Mouse (Mus musculus): ENCODE data around the gene Ccs. TPM values are rescaled to one million over a fixed set of nuclear protein-coding genes. Genes with fewer than 3 reads are reported as not detected.

Ccs gene
- total RNA-seq, 2 experiments from 2014 or later = 40.7 to 44.0 TPM

GRCm38 (mm10) chr19:4793281-4793830 is 45.8 kb downstream of the Ccs start:
- no peak for DNase-seq (ENCODE audit: low spot score in 2 of 2)

- DNase-seq (ENCODE audit: low spot score in 2 of 2) = no peak
Measured at GRCm38 (mm10) chr19:4786313-4786712, 52.8 kb downstream of the Ccs start.

GRCm38 (mm10) chr19:4785206-4785605 is 53.9 kb downstream of the Ccs start:
- DNase-seq (ENCODE audit: low spot score in 2 of 2) = no peak

- DNase-seq (ENCODE audit: low spot score in 2 of 2) = no peak
Measured at GRCm38 (mm10) chr19:4782891-4783290, 56.2 kb downstream of the Ccs start.

Other genes starting within 250 kb of the Ccs start
- 10 to 100 TPM; 11.4 to 13.0 TPM for gene Lrfn4, start 223.7 kb downstream of the Ccs start, total RNA-seq (2021)
- 10 to 100 TPM; 14.3 to 15.8 TPM for gene Rce1, start 213.7 kb downstream of the Ccs start, total RNA-seq (2021)
- gene Gm960, start 140.7 kb downstream of the Ccs start, total RNA-seq (2021) = not detected
- gene Sptbn2, start 128.2 kb downstream of the Ccs start, total RNA-seq (2021) = under 1 TPM; 0.18 to 0.39 TPM
- gene Rbm4b, start 82.8 kb downstream of the Ccs start, total RNA-seq (2021) = 1 to 10 TPM; 7.4 TPM
- gene Rbm4, start 45.4 kb downstream of the Ccs start, total RNA-seq (2021) = 10 to 100 TPM; 53.3 to 68.4 TPM
- gene Gm21992, start 27.7 kb downstream of the Ccs start, total RNA-seq (2021) = 10 to 100 TPM; 15.4 to 22.9 TPM
- 10 to 100 TPM; 33.6 to 46.1 TPM for gene Rbm14, start 27.7 kb downstream of the Ccs start, total RNA-seq (2021)
- gene Ccdc87, start within 50 bp of the Ccs start, total RNA-seq (2021) = under 1 TPM in 1 of 2 experiments, not detected in 1; 0.07 TPM
- 10 to 100 TPM; 38.9 to 40.9 TPM for gene Ctsf, start 15.8 kb upstream of the Ccs start, total RNA-seq (2021)
- gene Actn3, start 38.6 kb upstream of the Ccs start, total RNA-seq (2021) = 1,000 to 10,000 TPM; 1,624 to 1,725 TPM
- 1 to 10 TPM; 6.3 to 7.1 TPM for gene Zdhhc24, start 39.3 kb upstream of the Ccs start, total RNA-seq (2021)
- gene Bbs1, start 67.3 kb upstream of the Ccs start, total RNA-seq (2021) = 1 to 10 TPM; 3.3 to 4.2 TPM
- 10 to 100 TPM; 53.2 to 58.1 TPM for gene Dpp3, start 89.0 kb upstream of the Ccs start, total RNA-seq (2021)
- 1 to 10 TPM; 1.7 to 2.2 TPM for gene Peli3, start 103.8 kb upstream of the Ccs start, total RNA-seq (2021)
- gene Mrpl11, start 122.8 kb upstream of the Ccs start, total RNA-seq (2021) = 10 to 100 TPM; 54.4 to 60.4 TPM
- gene Npas4, start 151.0 kb upstream of the Ccs start, total RNA-seq (2021) = under 1 TPM; 0.10 to 0.20 TPM
- 1 to 10 TPM; 8.7 to 9.2 TPM for gene Slc29a2, start 184.5 kb upstream of the Ccs start, total RNA-seq (2021)
- gene B4gat1, start 199.5 kb upstream of the Ccs start, total RNA-seq (2021) = 10 to 100 TPM; 28.5 to 31.4 TPM
- under 1 TPM in 1 of 2 experiments, not detected in 1; 0.29 TPM for gene AC124502.3, start 199.6 kb upstream of the Ccs start, total RNA-seq (2021)
- 10 to 100 TPM; 18.3 to 19.6 TPM for gene Brms1, start 202.0 kb upstream of the Ccs start, total RNA-seq (2021)
- 1 to 10 TPM; 3.4 to 3.5 TPM for gene Rin1, start 211.1 kb upstream of the Ccs start, total RNA-seq (2021)
- 100 to 1,000 TPM; 108 to 113 TPM for gene Cd248, start 228.7 kb upstream of the Ccs start, total RNA-seq (2021)
- under 1 TPM; 0.29 to 0.34 TPM for gene Tmem151a, start 246.2 kb upstream of the Ccs start, total RNA-seq (2021)
- gene Yif1a, start 249.2 kb upstream of the Ccs start, total RNA-seq (2021) = 10 to 100 TPM; 57.9 to 59.6 TPM

Measured in gastrocnemius, postnatal 4 days (tissue).